Mouse (Mus musculus): ENCODE results near the gene Msmp.

- no peak for TF ChIP-seq GATA1 (IDR thresholded peaks at IDR 0.05; ENCODE audit: borderline replicate concordance, low read length)
- no peak for TF ChIP-seq FLI1 (IDR thresholded peaks at IDR 0.05; ENCODE audit: low read length)
Observed at GRCm38 (mm10) chr4:43549055-43549454, 35.2 kb downstream of the Msmp start.

Data from megakaryocyte, embryonic 14.5 days (primary cell).